Mouse (Mus musculus): ENCODE results near the gene Trappc1. TPM values are rescaled to one million over a fixed set of nuclear protein-coding genes. Genes with fewer than 3 reads are reported as not detected.

The Trappc1 gene
- polyA plus RNA-seq, 1 experiment from 2014 or later, result 123 TPM

- Histone ChIP-seq H3K4me1 (replicated peaks; ENCODE audit: control insufficient read depth, insufficient read depth) (peaks cover 25% of the 10 kb centered on the region), H3K9ac (ENCODE audit: low read length) (peak overlapping the region; percentile 99), H3K36me3 (ENCODE audit: control insufficient read depth, insufficient read depth, low read length) (0 out of 2 replicates have a peak, but pooled peaks cover 2% of the 10 kb centered on the region), H3K4me2 (replicated peaks; ENCODE audit: low read depth) (peak overlapping the region; percentile 96), H3K9me3 (ENCODE audit: control insufficient read depth, low read length) (no peaks in the 10 kb centered on the region), H3K27ac (replicated peaks) (peak overlapping the region; percentile 100), H3K27me3 (ENCODE audit: control insufficient read depth, insufficient read depth, low read length) (no peaks in the 10 kb centered on the region), H3K4me3 (ENCODE audit: low read depth, low read length) (peak overlapping the region; percentile 98)
- under 1% methylated on average over 22 of the region's 22 CpGs for WGBS
- no peak for TF ChIP-seq CTCF (IDR thresholded peaks at IDR 0.05; ENCODE audit: low read depth)
- no peak for TF ChIP-seq EP300 (optimal IDR thresholded peaks at IDR 0.05)
- ATAC-seq (ENCODE audit: low FRiP score, low TSS enrichment), result no peak
- DNase-seq (ENCODE audit: low spot score), result peak; percentile 45
Measured at GRCm38 (mm10) chr11:69367616-69368355, 44.0 kb downstream of the Trappc1 start.

DNA sequence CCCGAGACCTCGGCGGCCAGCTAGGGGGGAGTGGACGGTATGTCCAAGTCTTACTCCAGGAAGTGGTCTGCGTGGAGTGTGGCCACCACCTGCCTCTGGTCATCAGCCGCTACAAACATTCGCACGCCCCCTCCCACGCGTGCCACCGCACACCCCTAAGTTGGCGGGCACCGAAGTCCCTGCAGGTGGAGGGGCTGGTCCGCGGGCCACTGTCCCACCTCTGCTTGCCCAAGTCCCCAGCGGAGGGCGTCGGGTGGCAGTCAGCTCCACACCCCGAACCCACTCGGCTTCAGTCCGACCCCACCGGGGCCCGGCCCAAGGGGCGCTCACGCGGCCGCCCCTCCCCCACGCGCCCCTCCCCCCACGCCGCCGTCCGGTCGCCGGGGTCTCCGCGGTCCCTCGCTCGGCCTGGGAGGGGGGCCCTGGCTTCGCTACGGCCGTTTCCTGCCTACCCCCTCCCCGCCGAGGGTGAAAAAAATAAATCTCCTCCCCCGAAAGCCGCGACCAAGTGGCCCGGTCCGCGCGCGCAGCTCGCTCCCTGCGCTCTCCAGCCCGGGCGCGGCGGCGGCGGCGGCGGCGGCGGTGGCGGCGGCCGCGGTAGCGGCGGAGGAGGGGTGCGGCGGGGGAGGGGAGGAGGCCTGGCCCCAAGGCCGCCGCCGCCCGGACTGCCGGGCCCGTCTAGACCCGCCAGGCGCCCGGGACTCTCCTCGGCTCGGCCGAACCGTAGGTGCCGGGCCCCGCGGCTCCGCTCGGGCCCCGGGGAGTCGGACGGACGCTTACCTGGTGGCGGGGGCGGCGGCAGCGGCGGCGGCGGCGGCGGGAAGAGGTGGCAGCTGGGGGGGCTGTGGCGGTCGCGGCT lies 44.8 kb downstream of the Trappc1 start:
- Histone ChIP-seq H3K9ac (ENCODE audit: low read length) (peak overlapping the region; percentile 99), H3K4me2 (replicated peaks; ENCODE audit: low read depth) (peak overlapping the region; percentile 96), H3K27me3 (ENCODE audit: control insufficient read depth, insufficient read depth, low read length) (no peaks in the 10 kb centered on the region), H3K27ac (replicated peaks) (peak overlapping the region; percentile 100), H3K4me1 (replicated peaks; ENCODE audit: control insufficient read depth, insufficient read depth) (peaks cover 25% of the 10 kb centered on the region), H3K36me3 (ENCODE audit: control insufficient read depth, insufficient read depth, low read length) (0 out of 2 replicates have a peak, but pooled peaks cover under 1% of the 10 kb centered on the region), H3K4me3 (ENCODE audit: low read depth, low read length) (peak overlapping the region; percentile 98), H3K9me3 (ENCODE audit: control insufficient read depth, low read length) (no peaks in the 10 kb centered on the region)
- TF ChIP-seq EP300 (optimal IDR thresholded peaks at IDR 0.05), result no peak
- 0 out of 2 replicates have a peak, but pooled peaks have one; percentile 1 for TF ChIP-seq CTCF (IDR thresholded peaks at IDR 0.05; ENCODE audit: low read depth)
- 1% methylated on average over 37 of the region's 106 CpGs for WGBS
- no peak; the same call in 1 of the 2 replicates for ATAC-seq (ENCODE audit: low FRiP score, low TSS enrichment)
- peak; percentile 76 for DNase-seq (ENCODE audit: low spot score)

DNA sequence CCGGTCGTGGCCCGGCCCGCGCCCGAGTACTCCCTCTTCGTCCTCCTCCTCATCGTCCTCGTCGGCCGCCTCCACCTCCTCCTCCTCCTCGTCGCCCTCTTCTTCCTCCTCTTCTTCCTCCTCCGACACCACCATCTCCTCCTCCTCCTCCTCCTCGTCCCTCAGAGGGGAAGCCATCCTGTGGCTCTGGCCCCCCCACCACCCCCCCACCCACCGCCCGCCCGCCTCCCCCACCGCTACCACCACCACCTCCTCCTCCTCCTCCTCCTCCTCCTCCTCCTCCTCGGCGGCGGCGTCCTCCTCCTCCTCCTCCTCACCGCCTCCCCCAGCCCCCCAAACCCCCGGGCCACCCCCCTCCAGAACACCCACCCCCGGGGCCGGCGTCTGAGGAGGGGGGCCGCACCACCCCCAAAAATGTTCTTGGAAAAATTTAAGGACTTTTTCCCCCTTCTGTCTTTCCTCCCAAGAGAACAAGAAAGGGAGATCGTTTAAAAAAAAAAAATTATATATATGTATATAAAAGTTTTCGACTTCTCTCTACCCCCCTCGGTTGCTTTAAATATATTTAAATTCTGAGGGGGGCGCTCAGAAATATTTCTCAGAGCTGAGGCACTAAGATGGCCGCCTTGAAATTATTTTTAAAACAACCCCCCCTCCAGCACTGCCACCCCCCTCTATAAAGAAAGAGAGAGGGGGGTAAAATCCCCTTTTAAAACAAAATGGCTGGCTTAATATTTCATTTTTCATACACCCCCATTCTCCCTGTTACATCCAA lies 45.6 kb downstream of the Trappc1 start, which contains the start of gene Chd3:
Gene Chd3 (minus strand): TSS at position 192 of the 775 bp plus-strand sequence.
- Histone ChIP-seq H3K27me3 (ENCODE audit: control insufficient read depth, insufficient read depth, low read length) (no peaks in the 10 kb centered on the region), H3K36me3 (ENCODE audit: control insufficient read depth, insufficient read depth, low read length) (no peaks in the 10 kb centered on the region), H3K4me3 (ENCODE audit: low read depth, low read length) (peak within 1 kb of the TSS; percentile 98), H3K9me3 (ENCODE audit: control insufficient read depth, low read length) (no peaks in the 10 kb centered on the region), H3K27ac (replicated peaks) (peak within 1 kb of the TSS; percentile 100), H3K9ac (ENCODE audit: low read length) (peak within 1 kb of the TSS; percentile 99), H3K4me1 (replicated peaks; ENCODE audit: control insufficient read depth, insufficient read depth) (peaks cover 22% of the 10 kb centered on the region), H3K4me2 (replicated peaks; ENCODE audit: low read depth) (peak within 1 kb of the TSS; percentile 96)
- ATAC-seq (ENCODE audit: low FRiP score, low TSS enrichment), result no peak
- TF ChIP-seq EP300 (optimal IDR thresholded peaks at IDR 0.05) (no peak), CTCF (IDR thresholded peaks at IDR 0.05; ENCODE audit: low read depth) (no peak)
- under 1% methylated on average over 19 of the region's 34 CpGs for WGBS
- no peak for DNase-seq (ENCODE audit: low spot score)

DNA sequence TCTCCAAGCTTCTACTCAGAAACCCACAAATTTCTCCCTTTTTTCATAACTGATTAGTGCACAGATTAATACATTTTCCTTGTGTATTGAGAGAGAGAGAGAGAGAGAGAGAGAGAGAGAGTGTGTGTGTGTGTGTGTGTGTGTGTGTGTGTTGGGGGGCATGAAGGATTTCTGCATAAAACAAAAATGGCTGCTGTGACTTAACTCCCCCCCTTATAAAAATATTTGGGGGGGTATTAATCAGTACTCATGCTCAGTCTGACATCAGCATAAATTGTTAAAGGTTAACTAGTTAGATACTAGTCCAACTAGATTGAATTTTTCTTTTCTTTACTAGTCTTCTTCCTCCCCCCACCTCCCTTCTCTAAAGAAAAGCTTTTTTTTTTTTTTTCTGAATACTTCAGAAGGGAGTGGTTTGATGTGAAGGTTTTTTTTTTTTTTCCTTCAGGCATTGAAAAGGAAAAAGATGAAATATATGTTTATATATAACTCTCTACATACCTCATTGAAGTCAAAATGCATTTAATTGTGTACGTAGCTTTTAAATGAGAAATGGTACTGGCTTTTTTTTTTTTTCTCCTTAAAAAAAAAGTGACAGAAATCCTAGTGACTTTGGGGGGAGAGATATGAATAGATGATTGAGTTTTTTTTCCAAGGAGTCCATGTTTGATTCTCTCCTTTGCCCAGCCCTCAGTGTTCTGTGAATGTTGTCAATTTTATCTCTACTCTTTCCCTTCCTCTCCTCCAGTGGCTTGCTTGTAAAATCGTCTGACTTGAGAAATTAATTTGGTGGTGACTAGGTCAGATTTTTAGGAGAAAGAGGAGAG lies 46.4 kb downstream of the Trappc1 start:
- Histone ChIP-seq H3K27ac (replicated peaks) (peak overlapping the region; percentile 100), H3K4me3 (ENCODE audit: low read depth, low read length) (peak overlapping the region; percentile 98), H3K9me3 (ENCODE audit: control insufficient read depth, low read length) (no peaks in the 10 kb centered on the region), H3K4me1 (replicated peaks; ENCODE audit: control insufficient read depth, insufficient read depth) (peaks cover 14% of the 10 kb centered on the region), H3K36me3 (ENCODE audit: control insufficient read depth, insufficient read depth, low read length) (no peaks in the 10 kb centered on the region), H3K9ac (ENCODE audit: low read length) (peak overlapping the region; percentile 99; the same call in 1 of the 2 replicates), H3K27me3 (ENCODE audit: control insufficient read depth, insufficient read depth, low read length) (no peaks in the 10 kb centered on the region), H3K4me2 (replicated peaks; ENCODE audit: low read depth) (peak overlapping the region; percentile 96)
- DNase-seq (ENCODE audit: low spot score) (no peak), ATAC-seq (ENCODE audit: low FRiP score, low TSS enrichment) (no peak)
- TF ChIP-seq EP300 (optimal IDR thresholded peaks at IDR 0.05), result no peak
- TF ChIP-seq CTCF (IDR thresholded peaks at IDR 0.05; ENCODE audit: low read depth), result no peak
- WGBS, result 5% methylated on average over 2 of the region's 2 CpGs

GRCm38 (mm10) chr11:69370817-69371215 lies 47.0 kb downstream of the Trappc1 start:
- no peaks in the 10 kb centered on the region for H3K27me3 ChIP-seq (ENCODE audit: control insufficient read depth, insufficient read depth, low read length)

More at GRCm38 (mm10) chr11:69370817-69371215, 47.0 kb downstream of the Trappc1 start:
- ATAC-seq (ENCODE audit: low FRiP score, low TSS enrichment), result no peak
- Histone ChIP-seq H3K27ac (replicated peaks) (peak overlapping the region; percentile 41), H3K4me3 (ENCODE audit: low read depth, low read length) (no peak overlapping the region), H3K9me3 (ENCODE audit: control insufficient read depth, low read length) (no peaks in the 10 kb centered on the region), H3K36me3 (ENCODE audit: control insufficient read depth, insufficient read depth, low read length) (no peaks in the 10 kb centered on the region), H3K9ac (ENCODE audit: low read length) (no peak overlapping the region), H3K4me2 (replicated peaks; ENCODE audit: low read depth) (peak overlapping the region; percentile 23; the same call in 1 of the 2 replicates), H3K4me1 (replicated peaks; ENCODE audit: control insufficient read depth, insufficient read depth) (peaks cover 8% of the 10 kb centered on the region; the same call in 1 of the 2 replicates)
- 14% methylated on average over 9 of the region's 9 CpGs for WGBS
- TF ChIP-seq CTCF (IDR thresholded peaks at IDR 0.05; ENCODE audit: low read depth), result no peak
- no peak for TF ChIP-seq EP300 (optimal IDR thresholded peaks at IDR 0.05)
- DNase-seq (ENCODE audit: low spot score), result no peak

Measured in stomach, postnatal 0 days (tissue).